Mouse (Mus musculus) 416B (cell line): ENCODE results near the gene Grsf1.

Experiments used
- DNase-seq: peaks from one replicate; pipeline ENCODE4 v3.0.0; 2011; ENCODE audit warnings: low read depth

Grsf1 gene

DNA sequence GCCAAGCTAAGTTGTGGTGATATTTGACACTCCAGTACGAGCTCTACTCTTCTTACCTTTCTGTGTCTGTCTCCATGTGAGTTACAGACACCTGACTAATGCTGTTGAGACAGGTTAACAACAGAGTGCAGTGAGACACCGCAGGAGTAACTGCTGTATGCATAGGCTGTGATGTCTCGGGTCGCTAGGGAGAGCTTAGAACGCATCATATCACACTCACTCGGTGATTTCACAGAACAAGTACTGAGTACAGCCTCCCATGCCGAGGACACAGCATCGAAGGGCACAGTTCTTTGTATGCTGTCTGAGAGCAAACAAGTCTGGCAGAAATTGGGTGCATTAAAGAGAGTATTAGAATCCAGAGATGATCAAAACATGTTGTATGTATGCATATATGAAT is 46.0 kb downstream of the Grsf1 start:
- no peak for DNase-seq

DNA sequence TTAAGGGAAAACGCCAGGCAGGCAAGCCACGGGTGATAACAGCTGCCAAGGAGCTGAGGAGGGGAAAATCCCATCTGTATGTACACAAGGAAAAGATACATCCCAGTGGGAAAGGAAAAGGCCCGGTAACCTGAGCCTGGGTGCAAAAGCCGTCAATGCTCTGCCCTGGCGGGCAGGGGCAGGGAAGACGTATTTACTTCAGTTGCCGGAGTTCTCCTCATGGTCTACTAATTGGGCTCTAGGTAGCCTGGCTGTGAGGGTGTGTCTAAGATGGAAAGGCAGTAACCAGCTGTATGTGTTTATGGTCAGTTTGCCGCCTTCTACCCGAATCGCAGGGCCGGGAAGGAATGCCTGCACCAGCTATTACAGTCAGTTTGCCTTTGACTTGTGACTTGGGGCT is 46.8 kb downstream of the Grsf1 start:
- no peak for DNase-seq

DNA sequence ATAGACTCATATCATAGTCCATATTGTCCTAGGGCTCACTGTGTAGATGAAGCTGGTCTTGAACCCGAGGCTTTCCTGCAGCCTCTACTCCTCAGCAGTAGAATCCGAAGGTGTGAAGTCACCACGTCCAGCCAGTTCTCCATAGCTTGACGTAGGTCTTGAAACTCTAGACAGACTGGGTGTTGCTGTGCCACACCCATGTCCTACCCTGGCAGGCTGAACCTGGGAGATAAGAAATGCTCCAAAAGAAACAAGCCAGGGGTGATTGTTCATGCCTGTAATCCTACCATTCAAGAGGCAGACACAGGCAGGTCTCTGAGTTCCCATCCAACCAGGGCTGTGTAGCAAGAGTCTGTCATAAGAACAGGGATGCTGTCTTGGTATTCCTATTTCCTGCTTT is 48.4 kb downstream of the Grsf1 start:
- DNase-seq: no peak

DNA sequence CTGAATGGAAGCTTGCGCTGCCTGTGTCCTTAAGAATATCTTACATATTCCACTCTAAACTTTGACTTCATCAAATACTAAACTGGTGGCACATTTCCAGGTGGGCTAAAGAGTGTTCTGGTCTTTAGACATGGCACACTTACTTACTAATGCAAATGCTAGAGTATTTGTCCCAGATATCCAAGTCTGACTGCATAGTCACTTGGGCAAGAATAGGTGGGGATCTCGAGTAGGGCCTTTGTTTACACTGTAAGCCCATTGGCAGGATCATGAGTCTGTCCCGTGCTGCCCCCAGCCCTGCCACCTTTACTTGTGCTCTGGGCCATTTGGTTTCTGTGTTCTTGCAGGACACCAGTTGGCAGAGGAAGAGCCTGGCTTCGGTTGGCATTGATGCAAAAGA is 59.0 kb downstream of the Grsf1 start:
- no peak for DNase-seq

DNA sequence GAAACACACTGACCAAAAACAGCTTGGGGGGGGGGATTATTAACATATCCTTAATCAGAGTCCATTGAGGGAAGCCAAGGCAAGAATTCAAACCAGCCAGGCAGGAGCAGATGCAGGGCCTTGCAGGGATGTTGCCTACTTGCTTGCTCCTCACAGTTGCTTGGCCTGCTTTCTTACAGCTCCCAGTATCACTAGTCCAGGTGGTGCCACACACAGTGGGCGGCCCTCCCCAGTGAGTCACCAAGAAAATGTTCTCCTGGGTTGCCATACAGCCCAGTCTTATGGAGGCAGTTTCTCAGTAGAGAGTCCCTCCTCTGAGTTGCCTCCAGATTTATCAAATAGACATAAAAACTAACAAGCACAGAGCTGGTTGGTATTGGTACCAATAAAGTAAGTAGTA is 61.8 kb downstream of the Grsf1 start:
- DNase-seq: no peak
